Mouse (Mus musculus) heart, postnatal 0 days (tissue): Measurements from ENCODE around the gene Prkag2. TPM values are rescaled to one million over a fixed set of nuclear protein-coding genes. Genes with fewer than 3 reads are reported as not detected.

Experiments
- ATAC-seq: fragments of 200-750 bp; cut with Nextera tagmentation; 2 replicates; pipeline ENCODE4 v1.8.0; 2017; ENCODE audit warnings: low read depth, moderate number of reproducible peaks, moderate library complexity; ENCODE audit not compliant: insufficient read depth
- DNase-seq: peaks from one replicate; pipeline ENCODE4 v3.0.0-alpha.2; 2016; ENCODE audit warnings: low spot score
- H3K27ac ChIP-seq: fragments of 300-500 bp; sonication (generic); 2 replicates; pipeline ENCODE4 v1.5.1; 2014; ENCODE audit warnings: low read depth, mild to moderate bottlenecking
- H3K27me3 ChIP-seq: fragments of 300-500 bp; sonication (generic); 2 replicates; pipeline ENCODE4 v1.6.1; 2014; ENCODE audit warnings: low read length, mixed read lengths; ENCODE audit not compliant: control insufficient read depth, insufficient read depth
- H3K36me3 ChIP-seq: fragments of 300-500 bp; sonication (generic); replicated peaks from 2 replicates; pipeline ENCODE4 v1.6.1; 2014; ENCODE audit warnings: low read length, mixed read lengths; ENCODE audit not compliant: control insufficient read depth, insufficient read depth
- H3K4me1 ChIP-seq: fragments of 300-500 bp; sonication (generic); 2 replicates; pipeline ENCODE4 v1.6.1; 2014; ENCODE audit warnings: antibody characterized with exemption; ENCODE audit not compliant: control insufficient read depth, insufficient read depth
- H3K4me2 ChIP-seq: fragments of 300-500 bp; sonication (generic); 2 replicates; pipeline ENCODE4 v1.6.1; 2014; ENCODE audit warnings: low read depth, mild to moderate bottlenecking, low read length, moderate library complexity
- H3K4me3 ChIP-seq: fragments of 300-500 bp; sonication (generic); 2 replicates; pipeline ENCODE4 v1.5.1; 2014; ENCODE audit warnings: low read depth, low read length
- H3K9ac ChIP-seq: fragments of 300-500 bp; sonication (generic); replicated peaks from 2 replicates; pipeline ENCODE4 v1.6.1; 2014; ENCODE audit warnings: low read depth, low read length, mixed read lengths
- H3K9me3 ChIP-seq: fragments of 300-500 bp; sonication (generic); replicated peaks from 2 replicates; pipeline ENCODE4 v1.6.1; 2016; ENCODE audit warnings: low read length; ENCODE audit not compliant: control insufficient read depth
- CTCF ChIP-seq: IDR thresholded peaks from 2 replicates; pipeline ENCODE4 v1.5.1; 2016; ENCODE audit warnings: antibody characterized with exemption, control low read depth, low read depth
- EP300 ChIP-seq: IDR thresholded peaks from 2 replicates; pipeline ENCODE4 v1.6.1; 2016; ENCODE audit warnings: antibody characterized with exemption, low read depth
- WGBS: fragments of 180-500 bp; shearing (Covaris S2); extraction: QIAGEN DNeasy Blood & Tissue Kit; methylation state at CpG from one replicate; pipeline ENCODE4 v1.1.7; 2014; 5-methylcytosine and 5-hydroxymethylcytosine counted together
- polyA plus RNA-seq: library from polyadenylated mRNA; unstranded; fragments of >200 nt; fragmentation: Nextera tagmentation; extraction: Ambion mirVana; gene quantifications from 2 replicates; pipeline ENCODE4 v1.2.1, GENCODE M21; 2015
- total RNA-seq: library from RNA; depleted of rRNA; stranded (reverse); fragments of >200 nt; gene quantifications from 2 replicates; pipeline ENCODE4 v1.2.3, GENCODE M21; 2014; ENCODE audit warnings: low replicate concordance

Prkag2 gene
- total and polyA plus RNA-seq, 2 experiments from 2014 or later: 62.9 to 121 TPM

- Histone ChIP-seq H3K36me3 (peaks cover 63% of the 10 kb centered on the region), H3K4me2 (no peak overlapping the region), H3K4me3 (no peak overlapping the region), H3K27me3 (no peaks in the 10 kb centered on the region), H3K9ac (no peak overlapping the region), H3K9me3 (no peaks in the 10 kb centered on the region), H3K27ac (no peak overlapping the region), H3K4me1 (peaks cover 9% of the 10 kb centered on the region; the same call in 1 of the 2 replicates)
- TF ChIP-seq EP300 (no peak), CTCF (no peak)
- no peak for ATAC-seq
- DNase-seq: no peak
- WGBS: 83% methylated on average over 9 of the region's 9 CpGs
These were observed 223.8 kb downstream of the Prkag2 start for GRCm38 (mm10) chr5:24876653-24877052.

GRCm38 (mm10) chr5:24874111-24874510 lies 226.3 kb downstream of the Prkag2 start:
- no peaks in the 10 kb centered on the region for H3K9me3 ChIP-seq
- no peaks in the 10 kb centered on the region for H3K27me3 ChIP-seq
- H3K4me1 ChIP-seq: peaks cover 9% of the 10 kb centered on the region; the same call in 1 of the 2 replicates
- ATAC-seq (no peak), DNase-seq (no peak)
- H3K27ac ChIP-seq: no peak overlapping the region
- TF ChIP-seq CTCF (no peak), EP300 (no peak)
- H3K9ac ChIP-seq: no peak overlapping the region
- H3K4me2 ChIP-seq: no peak overlapping the region
- 79% methylated on average over 4 of the region's 4 CpGs for WGBS
- H3K36me3 ChIP-seq: peaks cover 59% of the 10 kb centered on the region
- no peak overlapping the region for H3K4me3 ChIP-seq

- no peaks in the 10 kb centered on the region for H3K27me3 ChIP-seq
- no peak overlapping the region for H3K27ac ChIP-seq
- H3K36me3 ChIP-seq: peaks cover 59% of the 10 kb centered on the region
- no peak overlapping the region for H3K4me3 ChIP-seq
- H3K4me1 ChIP-seq: peaks cover 4% of the 10 kb centered on the region; the same call in 1 of the 2 replicates
- no peak overlapping the region for H3K4me2 ChIP-seq
- 57% methylated on average over 6 of the region's 6 CpGs for WGBS
- DNase-seq (no peak), ATAC-seq (no peak)
- TF ChIP-seq CTCF (no peak), EP300 (no peak)
- no peak overlapping the region for H3K9ac ChIP-seq
- no peaks in the 10 kb centered on the region for H3K9me3 ChIP-seq
These were observed 227.2 kb downstream of the Prkag2 start for GRCm38 (mm10) chr5:24873221-24873620.

GRCm38 (mm10) chr5:24871276-24871675 lies 229.2 kb downstream of the Prkag2 start:
- ATAC-seq (no peak), DNase-seq (no peak)
- H3K4me1 ChIP-seq: no peaks in the 10 kb centered on the region
- no peak overlapping the region for H3K4me3 ChIP-seq
- H3K27me3 ChIP-seq: no peaks in the 10 kb centered on the region
- no peaks in the 10 kb centered on the region for H3K9me3 ChIP-seq
- no peak overlapping the region for H3K27ac ChIP-seq
- no peak for TF ChIP-seq EP300
- peaks cover 65% of the 10 kb centered on the region for H3K36me3 ChIP-seq
- H3K4me2 ChIP-seq: no peak overlapping the region
- H3K9ac ChIP-seq: no peak overlapping the region
- WGBS: 78% methylated on average over 12 of the region's 12 CpGs

GRCm38 (mm10) chr5:24869796-24870289 lies 230.6 kb downstream of the Prkag2 start:
- Histone ChIP-seq H3K4me3 (no peak overlapping the region), H3K36me3 (peaks cover 57% of the 10 kb centered on the region), H3K27ac (no peak overlapping the region), H3K4me1 (no peaks in the 10 kb centered on the region), H3K4me2 (no peak overlapping the region), H3K27me3 (no peaks in the 10 kb centered on the region), H3K9me3 (no peaks in the 10 kb centered on the region), H3K9ac (no peak overlapping the region)
- TF ChIP-seq EP300: no peak
- no peak for TF ChIP-seq CTCF
- DNase-seq (no peak), ATAC-seq (no peak)
- WGBS: 51% methylated on average over 11 of the region's 11 CpGs

GRCm38 (mm10) chr5:24863804-24864203 lies 236.6 kb downstream of the Prkag2 start:
- no peak overlapping the region for H3K4me3 ChIP-seq
- DNase-seq (no peak), ATAC-seq (no peak)
- no peaks in the 10 kb centered on the region for H3K9me3 ChIP-seq
- no peak overlapping the region for H3K9ac ChIP-seq
- WGBS: 61% methylated on average over 12 of the region's 12 CpGs
- peaks cover 20% of the 10 kb centered on the region; the same call in 1 of the 2 replicates for H3K4me1 ChIP-seq
- TF ChIP-seq CTCF (no peak), EP300 (no peak)
- no peaks in the 10 kb centered on the region for H3K27me3 ChIP-seq
- H3K27ac ChIP-seq: no peak overlapping the region
- H3K4me2 ChIP-seq: no peak overlapping the region
- H3K36me3 ChIP-seq: peaks cover 55% of the 10 kb centered on the region
